Mouse (Mus musculus) cortical plate, adult 2 months (tissue): ENCODE measurements at regions not wholly inside any gene's neighbourhood (a gene's known extent, or its start where the extent isn't known, plus 50 kb on each side); places are given as distances from the start of the nearest gene placed in this dataset.

ENCODE experiments used
- CTCF ChIP-seq: fragments of 200-500 bp; IDR thresholded peaks from 2 replicates; pipeline ENCODE4 v1.5.1; 2011; ENCODE audit warnings: mild to moderate bottlenecking, control low read depth, low read length; ENCODE audit not compliant: insufficient read depth; ENCODE audit errors: extremely low read depth
- POLR2A ChIP-seq: fragments of 200-500 bp; IDR thresholded peaks from 2 replicates; pipeline ENCODE4 v1.6.1; 2011; ENCODE audit warnings: mild to moderate bottlenecking, low read length, control low read depth; ENCODE audit not compliant: insufficient read depth; ENCODE audit errors: extremely low read depth

DNA sequence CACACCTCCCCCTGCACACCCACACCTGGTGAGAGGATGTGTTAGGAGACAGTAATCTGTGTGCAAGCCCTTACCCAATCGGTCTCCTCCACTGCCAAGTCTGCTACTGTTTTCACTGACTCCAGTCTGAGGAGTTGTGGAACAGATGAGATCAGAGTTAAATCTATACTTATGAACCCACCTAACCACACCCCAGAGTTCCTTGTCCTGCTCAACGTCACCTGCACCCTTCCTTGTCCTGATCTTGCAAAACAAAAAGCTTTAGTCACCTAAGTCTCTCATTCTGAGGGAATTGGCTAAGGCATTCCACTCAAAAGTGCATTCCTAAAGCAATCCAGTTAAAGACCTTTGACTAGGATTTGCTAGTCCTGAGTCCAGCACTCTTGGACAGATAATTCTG lies 203.9 kb upstream of the Irx1 start:
- TF ChIP-seq CTCF, result no peak
- no peak for TF ChIP-seq POLR2A
